Mouse (Mus musculus) fat pad, adult 2 months (tissue): ENCODE data around the gene Gm37240.

ENCODE experiments used
- DNase-seq: peaks from one replicate; pipeline ENCODE4 v3.0.0-alpha.2; 2011; ENCODE audit warnings: low read depth, low spot score; ENCODE audit errors: extremely low read depth

Gene Gm37240

DNA sequence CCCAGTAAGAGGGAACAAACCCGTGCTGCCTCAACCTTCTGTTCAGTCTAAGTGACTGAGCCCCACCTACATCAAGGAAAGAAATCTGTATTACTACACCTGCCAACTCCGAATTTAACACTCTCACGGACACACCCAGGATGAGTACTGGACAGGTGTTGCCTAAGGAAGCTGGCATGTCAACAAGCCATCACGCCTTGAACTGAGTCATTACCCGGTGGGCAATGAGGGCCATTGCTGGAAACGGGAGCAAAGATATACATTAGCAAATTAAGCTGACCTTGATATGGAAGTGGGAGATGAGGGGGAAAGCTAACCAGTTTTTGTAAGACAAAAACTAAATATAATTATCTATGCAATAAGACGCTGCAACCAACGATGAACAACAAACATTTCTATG lies 7.2 kb downstream of the Gm37240 start:
- DNase-seq: no peak

DNA sequence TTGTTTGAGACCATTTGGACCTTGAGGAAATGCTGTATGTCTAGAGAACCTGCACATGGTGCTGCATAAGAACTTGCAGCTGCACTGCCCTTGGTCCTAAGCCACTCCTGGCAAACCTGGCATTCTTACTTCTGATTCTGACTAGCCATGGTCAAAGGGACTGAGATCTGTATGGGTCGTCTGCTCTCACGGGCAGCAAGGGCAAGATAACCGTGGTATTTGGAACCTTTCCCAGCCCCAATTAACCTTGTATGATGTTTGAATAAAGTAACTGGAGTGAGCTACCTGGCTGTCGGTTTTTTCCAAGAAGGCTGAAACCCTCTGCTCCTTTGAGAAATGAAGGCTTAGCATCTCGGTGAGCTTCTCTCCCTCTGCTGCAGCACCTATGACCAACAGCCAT lies 8.4 kb downstream of the Gm37240 start:
- no peak for DNase-seq

DNA sequence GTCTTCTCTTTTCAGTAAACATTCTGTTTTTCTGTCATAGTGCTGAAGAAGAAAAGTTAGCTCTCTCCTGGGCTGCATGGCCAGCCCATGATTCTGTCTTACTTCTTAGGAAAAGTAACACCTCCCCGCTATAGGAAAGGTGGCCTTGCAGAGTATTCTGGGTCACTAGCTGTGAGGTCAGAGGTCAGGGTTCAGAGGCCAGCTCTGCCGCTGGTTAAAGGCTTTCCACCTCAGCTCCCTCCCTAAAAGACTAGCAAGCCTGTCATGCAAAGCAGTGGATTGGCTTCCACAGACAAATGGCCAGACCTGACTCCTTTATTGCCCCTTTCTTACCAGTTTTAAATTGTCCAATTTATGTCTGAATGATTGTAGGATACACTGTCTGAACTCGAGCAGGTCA lies 23.3 kb downstream of the Gm37240 start:
- DNase-seq: no peak

DNA sequence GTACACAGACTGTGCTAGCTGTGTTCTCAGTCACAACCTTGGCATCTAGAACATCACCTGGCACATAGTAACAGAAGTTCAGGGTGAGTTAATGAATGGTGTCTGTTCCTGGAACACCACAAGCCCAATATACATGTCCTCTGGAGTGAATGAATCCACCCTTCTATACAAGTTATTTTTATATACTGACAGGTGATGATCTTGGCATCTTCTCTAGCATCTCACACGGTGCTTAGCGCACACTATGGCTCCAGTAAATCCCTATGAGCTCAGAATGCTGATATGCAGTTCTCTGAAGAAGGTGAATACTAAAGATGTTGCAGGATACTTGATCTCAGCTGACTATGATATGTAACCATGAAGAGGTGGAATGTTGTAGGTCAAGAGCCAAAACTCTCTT lies 24.4 kb downstream of the Gm37240 start:
- DNase-seq: no peak

DNA sequence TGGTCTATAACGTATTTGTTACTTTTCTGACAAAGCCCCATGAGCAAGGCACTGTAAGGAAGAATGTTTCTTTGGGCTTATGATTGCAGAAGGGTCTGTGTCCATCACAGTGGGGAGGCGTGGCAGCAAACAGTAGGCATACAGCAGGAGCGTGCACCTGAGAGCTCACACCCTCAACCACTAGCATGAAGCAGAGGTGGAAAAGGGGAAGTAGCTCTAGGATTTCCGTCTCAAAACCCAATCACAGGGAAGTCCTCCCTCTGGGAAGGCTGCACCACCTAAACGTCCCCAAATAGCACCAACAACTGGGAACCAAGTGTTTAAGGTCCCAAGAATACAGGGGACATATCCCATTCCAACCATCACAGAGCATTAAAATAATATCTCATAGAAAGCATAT lies 26.3 kb downstream of the Gm37240 start:
- no peak for DNase-seq

DNA sequence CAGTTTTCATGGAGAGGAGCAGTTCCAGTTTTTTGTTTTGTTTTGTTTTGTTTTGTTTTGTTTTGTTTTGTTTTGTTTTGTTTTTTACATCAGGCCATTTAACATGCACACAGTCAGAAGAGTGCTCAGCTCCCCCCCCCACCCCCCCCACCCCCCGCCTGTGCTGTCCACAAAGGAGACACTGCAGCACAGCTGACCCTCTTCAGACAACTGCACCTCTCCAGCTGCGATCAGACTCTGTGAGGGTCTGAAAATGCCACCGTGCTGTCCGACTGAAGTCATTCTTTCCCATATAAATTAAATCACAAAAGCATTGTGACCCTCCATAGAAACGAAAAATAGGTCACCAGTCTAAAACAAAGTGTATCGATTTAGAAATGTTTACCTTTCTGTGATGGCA lies 28.0 kb downstream of the Gm37240 start:
- DNase-seq: no peak

DNA sequence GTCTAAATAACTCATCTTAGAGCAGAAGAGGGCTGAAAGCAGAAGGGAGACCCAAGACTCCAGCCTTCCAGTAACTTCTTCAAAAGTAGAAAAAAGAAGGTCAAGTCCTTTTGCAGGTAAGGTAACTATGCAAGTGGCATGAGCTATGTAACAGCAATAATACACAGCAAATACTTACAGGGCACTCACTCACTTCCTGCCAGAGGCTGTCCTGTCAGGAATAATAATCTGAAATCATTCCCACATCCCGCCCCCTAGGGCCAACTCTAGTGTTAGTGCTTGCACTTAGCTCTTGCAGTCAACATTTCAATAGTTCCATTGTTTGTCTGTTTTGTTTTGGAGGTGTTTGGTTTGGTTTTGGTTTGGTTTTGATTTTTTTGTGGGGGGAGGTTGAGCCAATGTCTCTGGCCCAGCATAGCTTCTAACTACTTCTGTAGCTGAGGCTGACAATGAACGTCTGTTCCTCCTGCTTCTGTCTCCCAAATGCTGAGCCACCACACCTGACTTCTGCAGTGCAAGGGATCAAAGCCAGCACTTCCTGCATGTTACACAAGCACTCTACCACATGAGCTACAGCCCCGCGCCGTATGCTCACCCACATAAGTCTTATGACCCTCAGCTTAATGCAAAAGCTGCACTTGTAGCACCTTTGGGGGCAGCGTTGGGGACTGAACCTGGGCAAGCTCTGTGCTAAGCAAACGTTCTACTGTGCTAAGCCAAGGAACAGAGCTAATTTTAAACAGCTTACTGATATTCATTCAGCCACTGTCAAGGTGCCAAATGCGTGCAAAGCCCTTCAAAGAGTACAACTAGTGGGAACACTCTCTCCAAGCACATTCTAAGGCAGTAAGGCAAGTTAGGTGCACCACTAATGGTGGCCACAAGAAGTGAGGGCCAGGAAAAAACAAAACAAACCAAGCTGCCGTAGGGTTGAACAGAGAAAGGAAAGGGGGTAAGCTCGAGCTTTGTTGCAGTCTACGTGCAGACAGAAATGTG lies 28.9 kb downstream of the Gm37240 start:
- DNase-seq: no peak

DNA sequence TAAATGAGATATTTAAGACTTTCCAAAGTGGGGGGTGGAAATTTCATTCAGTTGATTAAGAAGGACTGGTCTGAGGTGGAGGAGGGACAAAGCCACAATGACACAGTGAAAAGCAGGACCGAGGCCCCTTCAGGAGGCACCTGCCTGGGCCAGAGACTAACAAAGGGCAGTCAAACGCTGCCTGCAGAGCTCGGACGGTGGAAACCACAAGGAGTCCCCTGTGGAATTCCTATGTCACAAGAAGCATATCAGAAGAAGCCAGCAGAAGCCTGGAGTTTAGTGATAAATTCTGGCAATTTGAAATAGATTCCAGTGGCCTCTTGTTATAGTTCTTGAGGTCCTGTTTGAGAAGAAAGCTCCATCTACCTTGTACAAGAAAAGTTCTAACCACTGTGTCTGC lies 30.2 kb downstream of the Gm37240 start:
- no peak for DNase-seq

DNA sequence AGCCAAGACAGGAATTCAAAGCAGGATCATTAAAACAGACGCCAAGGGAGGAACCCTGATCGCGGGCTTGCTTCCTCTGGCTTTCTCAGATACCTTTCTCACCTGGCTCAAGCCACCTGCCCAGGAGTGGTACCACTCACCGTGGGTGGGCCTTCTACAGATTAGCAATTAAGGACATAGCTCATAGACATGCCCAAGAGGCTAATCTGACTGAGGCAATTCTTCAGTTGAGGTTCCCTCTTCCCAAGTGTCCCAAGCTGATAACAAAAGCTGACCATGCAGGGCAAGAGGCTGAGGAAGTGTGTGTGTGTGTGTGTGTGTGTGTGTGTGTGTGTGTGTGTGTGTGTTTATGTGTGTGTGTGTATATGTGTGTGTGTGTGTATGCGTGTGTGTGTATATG lies 31.4 kb downstream of the Gm37240 start:
- no peak for DNase-seq

DNA sequence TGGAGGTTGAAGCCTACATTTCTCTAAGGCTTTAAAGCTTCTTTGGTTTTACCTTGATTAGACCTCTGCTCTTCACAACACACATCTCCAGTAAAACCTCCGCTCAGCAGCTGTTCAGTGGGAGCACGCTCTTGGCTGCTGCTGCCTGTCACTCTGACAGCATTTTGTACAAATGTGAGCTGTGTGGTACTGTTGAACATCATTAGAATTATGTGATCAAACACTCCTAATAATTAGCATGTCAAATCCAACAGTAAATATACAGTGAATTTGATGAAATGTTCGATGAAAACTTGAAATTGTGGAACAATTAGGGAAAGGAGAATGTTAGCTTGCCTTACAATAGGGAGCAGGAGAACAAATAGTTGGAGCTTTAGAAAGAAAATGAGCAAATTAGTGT lies 32.3 kb downstream of the Gm37240 start:
- DNase-seq: no peak

DNA sequence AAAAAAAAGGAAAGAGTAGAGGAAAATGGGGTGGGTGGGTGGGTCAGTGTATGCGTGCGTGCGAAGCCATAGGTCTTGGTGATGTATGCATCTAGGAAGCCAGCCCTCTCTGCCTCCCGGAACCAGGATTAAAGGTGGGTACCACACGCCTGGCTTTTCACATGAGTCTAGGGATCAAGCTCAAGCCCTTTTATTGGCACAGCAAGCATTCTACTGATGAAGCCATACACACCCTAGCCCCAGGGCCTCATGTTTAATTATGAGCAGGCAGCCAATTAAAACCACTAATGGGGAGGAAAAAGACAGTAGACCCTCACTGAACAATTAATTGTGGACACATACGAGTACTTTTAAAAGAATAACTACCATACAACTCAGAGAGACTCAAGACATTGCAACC lies 33.2 kb downstream of the Gm37240 start:
- no peak for DNase-seq

DNA sequence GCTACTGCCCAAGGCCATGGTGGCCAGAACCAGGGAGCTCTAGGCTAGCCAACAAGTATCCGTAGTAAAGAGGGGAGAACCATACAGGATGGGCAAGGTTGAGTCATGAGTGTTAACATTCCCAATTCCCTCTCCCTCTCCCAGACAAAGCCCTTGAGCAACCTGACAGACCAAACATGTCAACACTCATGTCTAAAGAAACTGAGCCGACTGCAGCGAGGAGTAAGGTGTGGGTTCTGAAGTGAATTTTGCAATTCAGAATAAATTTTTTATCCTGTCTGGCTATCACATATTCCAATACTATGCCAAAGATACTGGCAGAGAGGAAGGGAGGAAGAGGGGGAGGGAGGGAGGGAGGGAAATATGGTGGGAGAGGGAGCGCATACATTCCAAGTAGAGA lies 33.6 kb downstream of the Gm37240 start:
- no peak for DNase-seq

DNA sequence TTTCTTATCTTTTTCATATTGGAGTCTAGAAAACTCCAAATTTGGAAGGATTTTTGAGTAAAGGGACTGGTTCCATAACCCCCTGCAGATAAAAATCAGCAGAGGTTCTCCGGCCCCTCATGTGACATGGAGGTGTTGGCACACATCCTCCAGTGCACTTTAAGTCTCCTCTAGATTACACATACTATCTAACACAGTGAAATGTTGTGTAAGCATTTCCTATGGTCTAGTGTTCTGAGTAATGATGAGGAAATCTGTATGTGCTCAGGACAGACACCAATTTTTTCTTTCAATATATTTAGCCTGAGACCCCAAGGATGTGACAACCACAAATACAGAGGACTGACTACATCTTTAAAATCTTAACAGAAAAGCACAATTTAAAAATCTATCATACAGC lies 37.2 kb downstream of the Gm37240 start:
- no peak for DNase-seq

DNA sequence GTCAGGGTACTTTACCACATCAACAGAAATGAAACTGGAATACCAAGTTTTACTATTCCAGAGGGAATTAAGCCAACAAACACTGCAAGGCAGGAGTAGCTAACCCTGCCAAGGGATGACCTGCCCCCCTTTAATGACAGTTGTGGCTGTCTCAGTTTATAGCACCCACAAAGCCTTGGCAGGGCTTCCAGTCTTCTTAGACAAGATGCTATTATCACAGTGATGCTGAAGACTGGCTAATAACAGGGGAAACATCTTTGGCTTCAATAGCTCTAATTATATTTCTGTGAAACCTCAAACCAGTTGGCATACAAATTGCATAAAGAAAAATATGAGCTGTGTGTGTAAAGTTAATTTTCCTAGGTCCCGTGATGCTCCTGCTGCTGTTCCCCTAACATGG lies 41.0 kb downstream of the Gm37240 start:
- no peak for DNase-seq

DNA sequence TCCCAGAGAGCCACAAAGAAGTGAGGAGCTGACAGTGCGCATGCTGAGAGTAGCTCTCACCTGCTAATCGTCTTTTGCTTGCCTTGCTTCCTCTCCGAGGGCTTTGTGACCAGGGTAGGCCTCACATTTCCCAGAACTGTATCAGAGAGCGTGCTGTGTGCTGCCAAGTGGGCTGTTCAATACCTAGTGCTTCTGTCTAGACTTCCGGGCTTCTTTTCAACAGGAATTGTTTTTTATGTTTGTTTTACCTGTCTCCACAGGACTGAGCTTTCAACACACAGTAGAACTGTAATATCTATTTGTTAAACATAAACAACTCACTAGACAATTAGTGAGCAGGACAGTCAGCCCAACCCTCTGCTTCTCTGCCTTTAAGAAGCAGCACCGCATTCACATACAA lies 42.0 kb downstream of the Gm37240 start:
- no peak for DNase-seq

DNA sequence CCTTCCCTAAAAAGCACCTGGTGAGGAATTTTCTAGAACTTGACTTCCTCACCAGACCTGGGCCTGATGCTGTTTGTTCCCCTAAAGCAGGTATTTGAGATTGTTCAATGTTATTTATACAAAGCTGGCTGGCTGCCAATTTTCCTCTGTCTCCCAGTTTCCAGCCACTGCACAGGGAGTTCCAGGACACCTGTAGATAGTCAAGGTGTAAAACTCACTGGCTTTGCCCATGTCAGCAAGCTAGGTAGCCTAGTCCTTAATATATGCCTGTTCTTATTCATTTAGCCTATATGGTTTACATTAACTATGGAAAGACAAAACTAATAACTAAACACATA lies 44.5 kb downstream of the Gm37240 start:
- no peak for DNase-seq

DNA sequence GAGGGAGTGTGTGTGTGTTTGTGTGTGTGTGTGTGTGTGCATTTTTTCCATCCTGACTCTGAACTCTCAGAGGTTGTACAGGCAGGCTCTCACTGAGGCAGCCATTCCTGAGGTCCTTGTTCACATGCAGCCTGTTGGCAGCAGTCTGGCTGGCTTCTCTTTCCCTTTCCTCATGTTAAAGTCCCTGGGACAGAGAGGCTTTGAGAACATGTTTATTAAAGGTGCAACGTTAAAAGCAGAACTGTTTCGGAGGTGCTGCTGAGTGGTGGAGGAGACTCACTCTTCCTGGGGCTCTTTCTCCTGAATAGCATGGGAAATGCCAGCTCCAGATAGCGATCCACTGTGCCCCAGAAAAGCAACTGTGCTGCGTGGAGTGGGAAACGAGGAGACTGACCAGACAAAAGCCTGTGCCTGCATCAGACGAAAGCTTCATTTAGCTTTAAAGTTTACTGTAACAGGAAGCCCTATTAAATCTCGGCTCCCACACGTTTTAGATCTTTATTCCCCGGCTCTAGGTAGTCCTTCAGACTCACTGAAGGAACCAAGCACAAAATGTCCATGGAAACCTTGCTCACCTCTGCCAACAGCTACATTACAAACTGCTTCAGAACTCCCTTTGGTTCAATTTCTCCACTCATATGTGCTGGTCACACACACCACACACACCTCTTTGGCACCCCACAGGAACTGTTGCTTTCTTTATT lies 45.0 kb downstream of the Gm37240 start:
- no peak for DNase-seq

DNA sequence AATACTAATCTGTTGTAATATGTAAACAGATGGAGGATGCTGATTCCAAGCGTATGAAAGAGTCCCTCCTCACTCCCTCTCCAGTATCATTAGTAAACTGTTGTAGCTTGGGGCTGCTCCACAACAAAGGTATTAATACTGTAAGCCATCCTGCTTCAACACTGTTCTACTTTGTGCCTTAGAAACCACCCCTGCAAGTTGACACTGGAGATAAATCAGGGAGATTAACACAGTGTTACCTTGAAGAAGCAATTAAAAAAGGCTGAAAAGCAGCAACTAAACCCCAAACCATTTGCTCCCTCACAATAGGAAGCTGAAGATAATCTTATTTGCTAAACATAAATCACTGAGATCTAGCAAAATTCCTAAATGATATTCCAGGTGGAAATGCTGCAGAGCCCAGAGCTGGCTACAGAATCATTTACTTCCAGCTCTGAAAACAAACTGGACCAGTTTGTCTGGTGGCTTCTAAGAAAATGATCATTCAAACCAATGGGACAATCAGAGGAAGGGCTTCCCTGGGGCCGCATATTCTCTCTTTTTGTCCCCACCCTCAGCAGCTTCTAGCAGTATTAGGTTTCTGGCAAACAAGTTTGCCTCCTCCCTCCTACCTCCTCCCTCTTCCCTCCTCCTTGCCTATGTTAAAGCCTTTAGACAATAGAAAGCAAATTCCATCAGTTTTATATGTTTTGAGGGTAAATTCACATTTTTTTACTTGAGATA lies 45.7 kb downstream of the Gm37240 start:
- DNase-seq: no peak

DNA sequence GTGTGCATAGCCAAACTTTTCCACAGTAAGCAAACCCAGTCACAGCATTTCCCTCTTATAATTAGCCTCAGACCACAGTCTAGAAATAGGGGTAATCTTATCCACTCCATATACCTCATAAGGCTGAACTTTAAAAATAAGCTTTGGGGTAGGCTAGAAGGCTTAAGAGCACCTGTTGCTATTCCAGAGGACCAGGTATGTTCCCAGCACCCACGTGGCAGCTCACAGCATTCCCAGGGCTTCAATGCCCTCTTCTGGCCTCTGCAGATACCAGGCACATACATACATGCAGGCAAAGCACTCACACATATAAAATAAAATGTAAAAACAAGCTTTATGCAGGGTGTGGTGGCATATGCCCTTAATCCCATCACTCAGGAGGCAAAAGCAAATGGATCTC lies 53.7 kb downstream of the Gm37240 start:
- DNase-seq: no peak

DNA sequence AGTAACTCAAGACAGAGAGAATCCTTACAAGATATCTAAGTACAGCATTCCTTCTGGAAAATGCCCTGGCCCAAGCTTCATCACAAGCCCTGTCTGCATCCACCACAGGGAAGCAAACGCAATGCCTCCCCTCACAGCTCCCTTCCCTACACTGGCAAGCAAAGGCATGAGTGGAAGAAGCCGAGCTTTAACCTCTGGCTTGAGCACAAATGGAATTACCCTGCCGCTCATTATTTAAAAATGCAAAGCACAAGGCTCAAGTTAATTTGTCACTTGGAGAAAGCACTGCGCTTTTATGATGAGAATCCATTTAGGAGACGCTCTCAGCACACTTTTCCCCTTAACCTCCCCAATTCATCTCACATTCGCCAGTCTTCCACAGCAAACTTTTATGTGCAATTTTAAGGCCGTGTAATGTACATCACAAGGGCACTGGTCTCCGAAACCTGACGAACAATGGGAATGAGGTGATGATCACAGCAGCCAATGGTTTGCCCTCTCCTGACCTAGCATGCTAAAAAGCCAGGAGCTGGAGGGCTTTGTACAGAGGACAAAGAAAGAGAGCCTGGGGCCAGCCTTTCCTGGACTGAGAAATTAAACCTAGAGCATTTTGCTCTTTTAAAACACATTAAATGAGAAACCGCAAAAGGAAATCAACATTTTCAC lies 54.7 kb downstream of the Gm37240 start:
- no peak for DNase-seq

DNA sequence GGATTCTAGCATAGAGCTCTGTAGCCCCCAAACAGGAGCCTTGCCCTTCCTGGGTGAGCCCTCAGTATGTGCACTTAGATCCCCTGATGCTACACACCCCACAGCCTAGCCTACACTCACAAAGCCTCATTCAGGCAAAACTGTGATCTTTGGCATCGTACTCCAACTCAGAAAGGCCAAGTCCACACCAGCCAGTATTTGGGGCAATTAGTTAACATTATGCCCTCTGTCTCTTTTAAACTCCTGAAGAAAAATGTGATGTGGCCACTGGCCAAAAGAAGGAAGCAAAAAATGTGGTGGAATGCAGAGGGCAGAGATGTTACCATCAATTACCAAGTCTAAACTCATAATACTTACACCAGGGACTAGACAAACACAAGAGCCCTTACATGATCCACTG lies 55.5 kb downstream of the Gm37240 start:
- no peak for DNase-seq
